Mouse (Mus musculus) spleen, adult 2 months (tissue): ENCODE results near the gene Ctsk. TPM values are rescaled to one million over a fixed set of nuclear protein-coding genes. Genes with fewer than 3 reads are reported as not detected.

Source experiments
- DNase-seq, 2 experiments: peaks; one replicate each; pipeline versions ENCODE4 v3.0.0 to v3.0.0-alpha.2; 2012 to 2021; ENCODE audit warnings: low spot score in 2 of 2, low read depth in 1 of 2
- H3K27ac ChIP-seq: fragments of 200-500 bp; 2 replicates; pipeline ENCODE4 v1.5.1; 2012; ENCODE audit warnings: low read length, inconsistent platforms; ENCODE audit not compliant: insufficient read depth
- H3K27me3 ChIP-seq: fragments of 200-500 bp; 2 replicates; pipeline ENCODE4 v1.6.1; 2012; ENCODE audit warnings: mild to moderate bottlenecking, moderate library complexity, low read length, inconsistent platforms; ENCODE audit not compliant: control insufficient read depth, insufficient read depth
- H3K36me3 ChIP-seq: fragments of 200-500 bp; 2 replicates; pipeline ENCODE4 v1.6.1; 2012; ENCODE audit warnings: mild to moderate bottlenecking, low read length, inconsistent platforms; ENCODE audit not compliant: control insufficient read depth, insufficient read depth
- H3K4me1 ChIP-seq: fragments of 200-500 bp; 2 replicates; pipeline ENCODE4 v1.6.1; 2011; ENCODE audit warnings: inconsistent platforms; ENCODE audit not compliant: control insufficient read depth, insufficient read depth, insufficient read length
- H3K4me3 ChIP-seq: fragments of 200-500 bp; 2 replicates; pipeline ENCODE4 v1.5.1; 2011; ENCODE audit warnings: mild to moderate bottlenecking, inconsistent platforms; ENCODE audit not compliant: insufficient read depth, insufficient read length; ENCODE audit errors: extremely low read depth
- CTCF ChIP-seq: fragments of 200-500 bp; IDR thresholded peaks from 2 replicates; pipeline ENCODE4 v1.5.1; 2011; ENCODE audit warnings: mild to moderate bottlenecking, inconsistent platforms; ENCODE audit not compliant: insufficient read depth, insufficient read length, insufficient replicate concordance; ENCODE audit errors: extremely low read depth
- POLR2A ChIP-seq: fragments of 200-500 bp; IDR thresholded peaks from 2 replicates; pipeline ENCODE4 v1.6.1; 2011; ENCODE audit warnings: low read depth, low read length, inconsistent platforms
- WGBS: fragments of 180-500 bp; shearing (Covaris S2); methylation state at CpG from one replicate; pipeline ENCODE4 v1.1.7; 2018; 5-methylcytosine and 5-hydroxymethylcytosine counted together
- polyA plus RNA-seq: library from polyadenylated mRNA; depleted of rRNA; stranded (reverse); fragments of >200 nt; gene quantifications from 2 replicates; pipeline ENCODE4 v1.2.3, GENCODE M21; 2012

Gene Ctsk
- polyA plus RNA-seq, 1 experiment = 1.3 TPM

DNA sequence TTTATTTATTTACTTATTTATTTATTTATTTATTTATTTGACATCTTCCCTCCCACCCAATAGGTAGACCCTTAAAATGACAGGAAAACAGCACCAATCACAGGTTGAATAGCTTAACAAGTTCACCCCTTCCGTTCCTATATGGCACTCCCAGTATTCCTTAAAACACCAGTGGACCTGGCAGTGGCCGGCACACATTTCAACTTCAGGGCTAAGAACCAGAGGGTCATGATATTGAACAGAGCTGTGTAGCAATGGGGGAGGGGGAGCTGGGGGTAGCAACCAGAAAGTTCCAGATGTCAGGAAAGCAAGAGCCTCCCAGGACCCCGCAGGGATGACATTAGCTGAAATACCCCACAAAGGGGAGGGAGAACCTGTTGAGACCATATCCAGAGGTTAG lies 21.0 kb downstream of the Ctsk start:
- DNase-seq = no peak
- H3K36me3 ChIP-seq = no peaks in the 10 kb centered on the region
- H3K4me3 ChIP-seq = no peak overlapping the region
- H3K27me3 ChIP-seq = no peaks in the 10 kb centered on the region
- TF ChIP-seq CTCF = no peak
- H3K27ac ChIP-seq = peak overlapping the region; percentile 80
- peaks cover 36% of the 10 kb centered on the region for H3K4me1 ChIP-seq
- WGBS = 84% methylated on average over 3 of the region's 3 CpGs

DNA sequence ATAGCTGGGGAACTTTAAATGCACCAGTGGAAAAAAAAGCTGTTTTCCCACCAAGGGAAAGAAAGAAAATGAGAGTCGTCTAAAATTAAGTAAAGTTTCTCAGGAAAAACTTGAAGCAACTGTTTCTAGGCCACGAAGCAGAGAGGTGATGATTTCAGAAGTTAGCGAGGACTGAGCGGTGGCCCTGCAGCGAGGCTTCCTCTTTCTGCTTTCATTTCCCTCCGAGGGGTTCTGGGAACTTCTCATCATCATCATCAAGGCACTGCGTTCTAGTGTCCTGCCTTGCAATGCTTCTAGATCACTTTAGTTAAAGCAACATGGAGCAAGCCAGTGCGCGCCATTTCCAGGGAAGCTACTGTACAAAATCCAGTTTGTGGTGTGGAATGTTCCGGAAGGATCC lies 22.1 kb downstream of the Ctsk start:
- no peak overlapping the region for H3K4me3 ChIP-seq
- 26% methylated on average over 10 of the region's 10 CpGs for WGBS
- no peaks in the 10 kb centered on the region for H3K27me3 ChIP-seq
- TF ChIP-seq POLR2A = no peak
- no peak for TF ChIP-seq CTCF
- peaks cover 36% of the 10 kb centered on the region for H3K4me1 ChIP-seq
- H3K27ac ChIP-seq = peak overlapping the region; percentile 65
- DNase-seq = peak; percentile 39 to 58
- no peaks in the 10 kb centered on the region for H3K36me3 ChIP-seq

DNA sequence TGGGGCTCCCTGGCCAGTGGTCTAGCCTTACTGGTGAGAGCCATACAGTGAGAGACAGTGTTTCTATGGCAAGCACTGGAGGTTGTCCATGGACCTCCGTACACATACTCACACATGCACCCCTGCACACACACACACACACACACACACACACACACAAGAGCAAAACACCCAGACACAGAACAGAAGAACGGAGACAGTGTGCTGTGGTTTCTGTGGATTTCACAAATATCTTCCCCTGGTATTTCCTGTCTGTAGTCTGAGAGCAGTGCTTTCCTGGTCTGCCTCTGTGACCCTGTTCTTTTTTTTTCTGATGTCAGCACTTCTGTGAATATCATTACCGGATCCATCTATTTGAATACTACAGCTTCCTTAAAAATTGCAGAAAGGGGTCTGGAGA lies 24.6 kb downstream of the Ctsk start:
- 0% methylated on average over 3 of the region's 3 CpGs for WGBS
- no peak overlapping the region for H3K4me3 ChIP-seq
- peak; percentile 36 to 40 for DNase-seq
- H3K27ac ChIP-seq = peak overlapping the region; percentile 81
- H3K27me3 ChIP-seq = no peaks in the 10 kb centered on the region
- H3K4me1 ChIP-seq = peaks cover 27% of the 10 kb centered on the region
- H3K36me3 ChIP-seq = no peaks in the 10 kb centered on the region
- TF ChIP-seq CTCF (no peak), POLR2A (no peak)

DNA sequence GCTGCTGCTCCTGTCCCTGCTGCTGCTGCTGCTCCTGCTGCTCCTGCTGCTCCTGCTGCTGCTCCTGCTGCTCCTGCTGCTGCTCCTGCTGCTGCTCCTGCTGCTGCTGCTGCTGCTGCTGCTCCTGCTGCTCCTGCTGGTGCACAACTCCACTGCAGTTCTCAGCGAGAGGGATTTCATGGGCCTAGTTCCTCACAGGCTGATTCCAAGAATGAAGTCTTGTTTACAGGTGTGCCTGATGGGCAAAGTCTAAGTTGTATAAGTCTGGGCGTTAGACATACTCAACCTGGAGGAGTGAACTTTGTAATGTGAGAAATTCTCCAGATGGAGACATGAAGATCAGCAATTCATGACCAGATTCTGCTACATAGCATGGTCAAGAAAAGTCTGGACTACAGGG lies 25.6 kb downstream of the Ctsk start:
- 84% methylated on average over 2 of the region's 2 CpGs for WGBS
- peaks cover 2% of the 10 kb centered on the region; the same call in 1 of the 2 replicates for H3K36me3 ChIP-seq
- DNase-seq = no peak
- no peak overlapping the region for H3K4me3 ChIP-seq
- H3K27me3 ChIP-seq = no peaks in the 10 kb centered on the region
- peaks cover 24% of the 10 kb centered on the region for H3K4me1 ChIP-seq
- H3K27ac ChIP-seq = 0 out of 2 replicates have a peak overlapping the region, but pooled peaks have one; percentile 19
- no peak for TF ChIP-seq CTCF
- no peak for TF ChIP-seq POLR2A

DNA sequence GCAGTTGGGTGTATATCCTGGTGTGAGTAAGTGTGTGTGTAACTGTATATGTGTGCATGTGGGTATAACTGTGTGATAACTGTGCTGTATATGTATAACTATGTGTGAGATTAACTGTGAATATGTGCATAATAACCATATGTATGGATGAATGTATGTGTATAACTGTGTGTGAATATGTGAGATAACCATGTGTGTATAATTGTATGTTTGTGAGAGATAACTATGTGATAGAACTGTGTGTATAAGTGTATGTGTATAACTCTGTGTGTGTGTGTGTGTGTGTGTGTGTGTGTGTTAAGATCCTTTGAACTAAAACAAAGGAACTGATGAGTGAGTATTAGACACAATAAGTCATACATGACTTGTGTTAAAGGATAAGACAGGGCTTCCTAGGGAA lies 27.1 kb downstream of the Ctsk start:
- Histone ChIP-seq H3K27me3 (no peaks in the 10 kb centered on the region), H3K27ac (no peak overlapping the region; the same call in 1 of the 2 replicates), H3K4me3 (no peak overlapping the region), H3K4me1 (peaks cover 19% of the 10 kb centered on the region), H3K36me3 (peaks cover 5% of the 10 kb centered on the region)
- TF ChIP-seq POLR2A (no peak), CTCF (no peak)
- DNase-seq = no peak

DNA sequence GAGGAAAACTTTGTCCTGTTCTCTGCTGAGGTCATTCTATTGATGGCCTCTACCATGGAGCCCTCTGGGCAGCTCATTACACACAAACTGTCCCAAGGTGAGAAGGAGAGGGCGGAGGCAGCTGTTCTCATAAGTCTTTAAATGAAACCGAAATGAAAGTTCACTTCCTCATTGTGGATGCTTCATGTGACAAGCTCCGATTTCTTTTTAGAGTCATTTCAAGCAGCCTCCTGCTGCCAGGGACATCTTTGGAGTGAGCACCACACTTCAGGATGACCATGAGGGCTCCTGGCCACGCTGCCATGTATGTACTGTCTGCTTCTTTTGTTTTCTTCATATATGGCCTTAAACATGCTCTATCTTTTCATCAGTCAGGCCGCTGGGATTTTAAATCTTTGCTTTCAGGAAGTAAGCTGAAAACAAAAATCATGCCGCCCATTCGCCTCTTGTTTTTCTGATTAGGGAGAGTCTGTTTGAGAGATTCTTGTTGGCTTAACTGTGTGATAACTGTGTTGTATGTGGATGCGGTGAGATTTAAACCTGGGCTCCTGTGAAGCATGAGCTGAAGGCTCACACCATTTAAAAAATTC lies 27.7 kb downstream of the Ctsk start, which contains the start of gene Ctss:
Gene Ctss (plus strand): TSS at position 165 of the 590 bp plus-strand sequence.
- Histone ChIP-seq H3K36me3 (peaks cover 8% of the 10 kb centered on the region), H3K27me3 (no peaks in the 10 kb centered on the region), H3K4me3 (peak within 1 kb of the TSS; percentile 72), H3K4me1 (peaks cover 15% of the 10 kb centered on the region), H3K27ac (peak within 1 kb of the TSS; percentile 94)
- peak; percentile 46 to 65 for DNase-seq
- WGBS = 13% methylated on average over 8 of the region's 8 CpGs
- TF ChIP-seq POLR2A = peak; percentile 65
- no peak for TF ChIP-seq CTCF

DNA sequence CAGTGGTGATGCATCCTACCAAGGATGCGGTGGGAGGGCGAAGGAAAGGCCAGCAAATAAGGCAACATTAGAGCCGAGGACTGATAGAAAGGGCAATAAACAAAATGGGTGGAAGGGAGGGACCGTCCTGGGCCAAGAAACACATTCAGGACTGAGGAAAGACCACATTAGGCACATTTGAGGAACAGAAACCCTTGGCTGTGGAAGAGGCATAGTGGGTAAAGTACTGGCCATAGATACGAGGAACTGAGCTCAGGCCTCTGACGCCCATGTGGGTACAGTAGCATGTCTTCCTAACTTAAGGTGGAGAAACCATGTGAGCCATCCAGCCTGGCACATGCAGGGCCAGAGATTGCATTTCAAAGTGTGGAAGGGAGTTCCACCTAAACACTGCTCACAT lies 30.8 kb downstream of the Ctsk start:
- DNase-seq = peak in 1 of 2 experiments; percentile 24
- TF ChIP-seq POLR2A = no peak
- TF ChIP-seq CTCF = no peak
- WGBS = 56% methylated on average over 6 of the region's 6 CpGs
- Histone ChIP-seq H3K27me3 (no peaks in the 10 kb centered on the region), H3K27ac (peak overlapping the region; percentile 69), H3K4me3 (peak overlapping the region; percentile 12; the same call in 1 of the 2 replicates), H3K36me3 (peaks cover 16% of the 10 kb centered on the region), H3K4me1 (peaks cover 5% of the 10 kb centered on the region; the same call in 1 of the 2 replicates)
